Mouse (Mus musculus): Measurements from ENCODE around the gene Fxr1.
"Not testable (repeated sequence)": the region's sequence is repeated elsewhere in the genome, so short reads cannot be mapped to it uniquely, and the experiment has no call there.

Fxr1 gene

GRCm38 (mm10) chr3:34062352-34062751, 42.6 kb downstream of the Fxr1 start:
- no peak for DNase-seq (ENCODE audit: low spot score)

- DNase-seq (ENCODE audit: low spot score), result not testable (repeated sequence)
These were observed 49.2 kb downstream of the Fxr1 start for GRCm38 (mm10) chr3:34068943-34069342.

- DNase-seq (ENCODE audit: low spot score), result no peak
These were observed 53.0 kb downstream of the Fxr1 start for GRCm38 (mm10) chr3:34072726-34073125.

GRCm38 (mm10) chr3:34076058-34076759, 56.5 kb downstream of the Fxr1 start:
- no peak for DNase-seq (ENCODE audit: low spot score)

GRCm38 (mm10) chr3:34080900-34081662, 61.3 kb downstream of the Fxr1 start, which contains the start of gene Dnajc19:
Gene Dnajc19, minus strand, starts transcription at chr3:34081321.
- peak; percentile 95 for DNase-seq (ENCODE audit: low spot score)

- no peak for DNase-seq (ENCODE audit: low spot score)
These were observed 62.2 kb downstream of the Fxr1 start for GRCm38 (mm10) chr3:34081929-34082328.

GRCm38 (mm10) chr3:34083655-34084054, 63.9 kb downstream of the Fxr1 start:
- no peak for DNase-seq (ENCODE audit: low spot score)

GRCm38 (mm10) chr3:34102891-34103290, 83.1 kb downstream of the Fxr1 start:
- no peak for DNase-seq (ENCODE audit: low spot score)

GRCm38 (mm10) chr3:34103902-34104672, 84.3 kb downstream of the Fxr1 start:
- DNase-seq (ENCODE audit: low spot score), result no peak

GRCm38 (mm10) chr3:34106421-34106820, 86.7 kb downstream of the Fxr1 start:
- DNase-seq (ENCODE audit: low spot score), result no peak

- DNase-seq (ENCODE audit: low spot score), result no peak
These were observed 87.9 kb downstream of the Fxr1 start for GRCm38 (mm10) chr3:34107631-34108030.

GRCm38 (mm10) chr3:34111941-34112685, 92.4 kb downstream of the Fxr1 start:
- no peak for DNase-seq (ENCODE audit: low spot score)

- DNase-seq (ENCODE audit: low spot score), result no peak
These were observed 96.1 kb downstream of the Fxr1 start for GRCm38 (mm10) chr3:34115806-34116205.

- no peak for DNase-seq (ENCODE audit: low spot score)
These were observed 100.1 kb downstream of the Fxr1 start for GRCm38 (mm10) chr3:34119869-34120268.

Data from MN1 (cell line).